Mouse (Mus musculus) midbrain, embryonic 14.5 days (tissue): ENCODE measurements around the gene Sys1. TPM values are rescaled to one million over a fixed set of nuclear protein-coding genes. Genes with fewer than 3 reads are reported as not detected.

ENCODE experiments used
- ATAC-seq: fragments of 200-750 bp; cut with Nextera tagmentation; 2 replicates; pipeline ENCODE4 v1.8.0; 2017; ENCODE audit warnings: moderate number of reproducible peaks, moderate library complexity; ENCODE audit not compliant: low FRiP score, low TSS enrichment
- DNase-seq: peaks from one replicate; pipeline ENCODE4 v3.0.0-alpha.2; 2015
- H3K27ac ChIP-seq: fragments of 300-500 bp; sonication (generic); replicated peaks from 2 replicates; pipeline ENCODE4 v1.5.1; 2014; ENCODE audit warnings: mild to moderate bottlenecking, low read depth, low read length, moderate library complexity
- H3K27me3 ChIP-seq: fragments of 300-500 bp; sonication (generic); 2 replicates; pipeline ENCODE4 v1.6.1; 2014; ENCODE audit warnings: low read length, control low read depth, mixed read lengths; ENCODE audit not compliant: control insufficient read depth, insufficient read depth
- H3K36me3 ChIP-seq: fragments of 300-500 bp; sonication (generic); 2 replicates; pipeline ENCODE4 v1.6.1; 2014; ENCODE audit warnings: low read length, control low read depth; ENCODE audit not compliant: control insufficient read depth, insufficient read depth
- H3K4me1 ChIP-seq: fragments of 300-500 bp; sonication (generic); 2 replicates; pipeline ENCODE4 v1.6.1; 2014; ENCODE audit warnings: mild to moderate bottlenecking, antibody characterized with exemption, low read length, control low read depth; ENCODE audit not compliant: control insufficient read depth, insufficient read depth
- H3K4me2 ChIP-seq: fragments of 300-500 bp; sonication (generic); 2 replicates; pipeline ENCODE4 v1.6.1; 2014; ENCODE audit warnings: mild to moderate bottlenecking, low read length, moderate library complexity
- H3K4me3 ChIP-seq: fragments of 300-500 bp; sonication (generic); replicated peaks from 2 replicates; pipeline ENCODE4 v1.5.1; 2014; ENCODE audit warnings: low read depth, low read length
- H3K9ac ChIP-seq: fragments of 300-500 bp; sonication (generic); replicated peaks from 2 replicates; pipeline ENCODE4 v1.6.1; 2014; ENCODE audit warnings: mild to moderate bottlenecking, low read length, moderate library complexity
- H3K9me3 ChIP-seq: fragments of 300-500 bp; sonication (generic); 2 replicates; pipeline ENCODE4 v1.6.1; 2016; ENCODE audit warnings: low read length, control low read depth, mixed read lengths; ENCODE audit not compliant: control insufficient read depth
- WGBS: fragments of 180-500 bp; shearing (Covaris S2); extraction: QIAGEN DNeasy Blood & Tissue Kit; methylation state at CpG from one replicate; pipeline ENCODE4 v1.1.7; 2014; 5-methylcytosine and 5-hydroxymethylcytosine counted together
- polyA plus RNA-seq: library from polyadenylated mRNA; unstranded; fragments of >200 nt; fragmentation: Nextera tagmentation; extraction: Ambion mirVana; gene quantifications from 2 replicates; pipeline ENCODE4 v1.2.1, GENCODE M21; 2014

Sys1 gene
- polyA plus RNA-seq, 1 experiment from 2014 or later: 93.1 TPM

- no peak for ATAC-seq
- peaks cover 13% of the 10 kb centered on the region for H3K4me1 ChIP-seq
These were observed 11.2 kb upstream of the Sys1 start for GRCm38 (mm10) chr2:164445399-164446085.

GRCm38 (mm10) chr2:164446086-164446469 lies 10.7 kb upstream of the Sys1 start:
- Histone ChIP-seq H3K4me3 (no peak overlapping the region), H3K27ac (no peak overlapping the region), H3K4me2 (no peak overlapping the region), H3K27me3 (peaks cover 12% of the 10 kb centered on the region), H3K9ac (no peak overlapping the region), H3K36me3 (no peaks in the 10 kb centered on the region), H3K9me3 (no peaks in the 10 kb centered on the region), H3K4me1 (peaks cover 13% of the 10 kb centered on the region)
- DNase-seq (no peak), ATAC-seq (no peak)
- 78% methylated on average over 3 of the region's 3 CpGs for WGBS

More at GRCm38 (mm10) chr2:164445399-164446085, 11.2 kb upstream of the Sys1 start:
- H3K4me2 ChIP-seq: no peak overlapping the region
- 91% methylated on average over 3 of the region's 3 CpGs for WGBS
- DNase-seq: no peak
- H3K36me3 ChIP-seq: no peaks in the 10 kb centered on the region
- no peaks in the 10 kb centered on the region for H3K9me3 ChIP-seq
- peaks cover 15% of the 10 kb centered on the region for H3K27me3 ChIP-seq
- H3K9ac ChIP-seq: no peak overlapping the region
- H3K4me3 ChIP-seq: no peak overlapping the region
- no peak overlapping the region for H3K27ac ChIP-seq

- Histone ChIP-seq H3K27ac (no peak overlapping the region), H3K4me3 (no peak overlapping the region), H3K36me3 (no peaks in the 10 kb centered on the region), H3K9me3 (no peaks in the 10 kb centered on the region), H3K9ac (no peak overlapping the region), H3K4me2 (no peak overlapping the region), H3K4me1 (peaks cover 5% of the 10 kb centered on the region), H3K27me3 (no peaks in the 10 kb centered on the region)
- 93% methylated on average over 1 of the region's 1 CpGs for whole genome bisulfite sequencing
- ATAC-seq: no peak
- no peak for DNase-seq
These were observed 8.6 kb upstream of the Sys1 start for GRCm38 (mm10) chr2:164448140-164448539.

GRCm38 (mm10) chr2:164448921-164449320 lies 7.8 kb upstream of the Sys1 start:
- H3K4me1 ChIP-seq: no peaks in the 10 kb centered on the region
- no peaks in the 10 kb centered on the region for H3K27me3 ChIP-seq
- ATAC-seq: no peak
- H3K9me3 ChIP-seq: no peaks in the 10 kb centered on the region
- DNase-seq: no peak
- 74% methylated on average over 5 of the region's 5 CpGs for WGBS
- H3K4me3 ChIP-seq: no peak overlapping the region
- no peak overlapping the region for H3K27ac ChIP-seq
- H3K36me3 ChIP-seq: no peaks in the 10 kb centered on the region
- no peak overlapping the region for H3K4me2 ChIP-seq
- H3K9ac ChIP-seq: no peak overlapping the region

- whole genome bisulfite sequencing: 93% methylated on average over 14 of the region's 14 CpGs
- Histone ChIP-seq H3K36me3 (no peaks in the 10 kb centered on the region), H3K27me3 (no peaks in the 10 kb centered on the region), H3K4me3 (no peak overlapping the region), H3K9me3 (no peaks in the 10 kb centered on the region), H3K4me2 (no peak overlapping the region), H3K27ac (no peak overlapping the region), H3K9ac (no peak overlapping the region), H3K4me1 (no peaks in the 10 kb centered on the region)
- DNase-seq: no peak
- ATAC-seq: no peak
These were observed 7.3 kb upstream of the Sys1 start for GRCm38 (mm10) chr2:164449341-164450042.

- Histone ChIP-seq H3K36me3 (no peaks in the 10 kb centered on the region), H3K4me2 (no peak overlapping the region), H3K27me3 (no peaks in the 10 kb centered on the region), H3K9me3 (no peaks in the 10 kb centered on the region), H3K27ac (no peak overlapping the region), H3K4me3 (no peak overlapping the region), H3K9ac (no peak overlapping the region), H3K4me1 (0 out of 2 replicates have a peak, but pooled peaks cover 5% of the 10 kb centered on the region)
- ATAC-seq (no peak), DNase-seq (no peak)
- 52% methylated on average over 13 of the region's 13 CpGs for WGBS
These were observed 4.6 kb upstream of the Sys1 start for GRCm38 (mm10) chr2:164452000-164452676.

- no peak for ATAC-seq
- WGBS: 89% methylated on average over 14 of the region's 14 CpGs
These were observed 3.6 kb upstream of the Sys1 start for GRCm38 (mm10) chr2:164453047-164453757.

GRCm38 (mm10) chr2:164453887-164454500 lies 2.8 kb upstream of the Sys1 start:
- no peak overlapping the region for H3K9ac ChIP-seq
- no peak for ATAC-seq
- WGBS: 80% methylated on average over 7 of the region's 7 CpGs

More at GRCm38 (mm10) chr2:164453047-164453757, 3.6 kb upstream of the Sys1 start:
- Histone ChIP-seq H3K4me1 (0 out of 2 replicates have a peak, but pooled peaks cover 5% of the 10 kb centered on the region), H3K27ac (no peak overlapping the region), H3K4me3 (no peak overlapping the region), H3K9me3 (no peaks in the 10 kb centered on the region), H3K9ac (no peak overlapping the region), H3K4me2 (no peak overlapping the region), H3K27me3 (no peaks in the 10 kb centered on the region), H3K36me3 (no peaks in the 10 kb centered on the region)
- no peak for DNase-seq

More at GRCm38 (mm10) chr2:164453887-164454500, 2.8 kb upstream of the Sys1 start:
- no peak for DNase-seq
- H3K27me3 ChIP-seq: no peaks in the 10 kb centered on the region
- H3K4me1 ChIP-seq: 0 out of 2 replicates have a peak, but pooled peaks cover 5% of the 10 kb centered on the region
- H3K9me3 ChIP-seq: no peaks in the 10 kb centered on the region
- no peak overlapping the region for H3K4me2 ChIP-seq
- H3K4me3 ChIP-seq: no peak overlapping the region
- H3K36me3 ChIP-seq: no peaks in the 10 kb centered on the region
- H3K27ac ChIP-seq: no peak overlapping the region
